Mouse (Mus musculus): ENCODE measurements around the gene Klf13.

Gene Klf13

GRCm38 (mm10) chr7:63925413-63926360 is 13.0 kb downstream of the Klf13 start:
- DNase-seq (ENCODE audit: low spot score in 2 of 2) = peak in 1 of 2 experiments; percentile 55

GRCm38 (mm10) chr7:63924747-63925412 is 13.8 kb downstream of the Klf13 start:
- DNase-seq (ENCODE audit: low spot score in 2 of 2) = no peak

GRCm38 (mm10) chr7:63924151-63924550 is 14.6 kb downstream of the Klf13 start:
- DNase-seq (ENCODE audit: low spot score in 2 of 2) = no peak

- DNase-seq (ENCODE audit: low spot score in 2 of 2) = no peak
Measured at GRCm38 (mm10) chr7:63922975-63923374, 15.7 kb downstream of the Klf13 start.

GRCm38 (mm10) chr7:63922571-63922970 is 16.1 kb downstream of the Klf13 start:
- no peak for DNase-seq (ENCODE audit: low spot score in 2 of 2)

GRCm38 (mm10) chr7:63921909-63922562 is 16.7 kb downstream of the Klf13 start:
- DNase-seq (ENCODE audit: low spot score in 2 of 2) = no peak

GRCm38 (mm10) chr7:63918771-63919768 is 19.6 kb downstream of the Klf13 start:
- DNase-seq (ENCODE audit: low spot score in 2 of 2) = no peak

GRCm38 (mm10) chr7:63917693-63918092 is 21.0 kb downstream of the Klf13 start:
- no peak for DNase-seq (ENCODE audit: low spot score in 2 of 2)

- no peak for DNase-seq (ENCODE audit: low spot score in 2 of 2)
Measured at GRCm38 (mm10) chr7:63916268-63916907, 22.3 kb downstream of the Klf13 start, which contains the start of gene E030018B13Rik. TSS of gene E030018B13Rik (plus strand) at chr7:63916857.

GRCm38 (mm10) chr7:63914891-63915290 is 23.8 kb downstream of the Klf13 start:
- no peak for DNase-seq (ENCODE audit: low spot score in 2 of 2)

- DNase-seq (ENCODE audit: low spot score in 2 of 2) = no peak
Measured at GRCm38 (mm10) chr7:63913724-63914692, 24.7 kb downstream of the Klf13 start.

GRCm38 (mm10) chr7:63912924-63913723 is 25.6 kb downstream of the Klf13 start:
- DNase-seq (ENCODE audit: low spot score in 2 of 2) = no peak

GRCm38 (mm10) chr7:63912234-63912810 is 26.4 kb downstream of the Klf13 start:
- DNase-seq (ENCODE audit: low spot score in 2 of 2) = peak in 1 of 2 experiments; percentile 53

GRCm38 (mm10) chr7:63911383-63912233 is 27.1 kb downstream of the Klf13 start:
- DNase-seq (ENCODE audit: low spot score in 2 of 2) = peak in 1 of 2 experiments; percentile 58

- DNase-seq (ENCODE audit: low spot score in 2 of 2) = peak in 1 of 2 experiments; percentile 62
Measured at GRCm38 (mm10) chr7:63910912-63911311, 27.8 kb downstream of the Klf13 start.

GRCm38 (mm10) chr7:63910225-63910624 is 28.5 kb downstream of the Klf13 start:
- DNase-seq (ENCODE audit: low spot score in 2 of 2) = no peak
